Mouse (Mus musculus) megakaryocyte, embryonic 14.5 days (primary cell): ENCODE data around the gene Tcp11.

ENCODE experiments used
- FLI1 ChIP-seq: IDR thresholded peaks from 2 replicates; pipeline ENCODE4 v1.6.1; 2012; ENCODE audit warnings: low read length, inconsistent platforms, mixed read lengths
- GATA1 ChIP-seq: IDR thresholded peaks from 3 replicates; pipeline ENCODE4 v1.6.1; 2012; ENCODE audit warnings: mixed read lengths, low read length, inconsistent platforms, borderline replicate concordance

- TF ChIP-seq GATA1: no peak
- TF ChIP-seq FLI1: no peak
Observed at GRCm38 (mm10) chr17:28033046-28033580, 47.3 kb downstream of the Tcp11 start.
